Mouse (Mus musculus): ENCODE data around the gene Pla2g4a. TPM values are rescaled to one million over a fixed set of nuclear protein-coding genes. Genes with fewer than 3 reads are reported as not detected.

Gene Pla2g4a
- polyA plus RNA-seq, 1 experiment from 2014 or later = 6.1 TPM

DNA sequence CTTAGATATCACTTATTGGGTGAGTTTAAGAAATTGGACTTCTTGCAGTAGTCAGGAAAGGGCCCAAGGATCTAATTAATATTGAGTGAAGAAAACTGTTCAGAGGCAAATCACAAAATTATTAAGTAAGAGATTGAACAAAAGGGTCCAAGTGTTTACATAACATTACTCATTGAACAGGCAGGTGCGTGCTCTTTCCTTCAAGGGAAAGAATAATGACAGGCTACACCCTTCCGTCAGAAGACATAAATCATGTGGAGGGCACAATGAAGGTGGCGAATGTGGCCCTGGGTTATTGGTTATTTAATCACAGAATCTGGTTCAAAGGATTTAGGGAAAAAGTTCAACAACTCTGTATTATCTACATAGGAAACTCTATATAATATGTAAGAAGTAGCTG, 82.9 kb downstream of the Pla2g4a start:
- Histone ChIP-seq H3K9me3 (no peaks in the 10 kb centered on the region), H3K27ac (replicated peaks) (no peak overlapping the region), H3K36me3 (no peaks in the 10 kb centered on the region), H3K4me1 (no peaks in the 10 kb centered on the region), H3K27me3 (replicated peaks) (no peaks in the 10 kb centered on the region), H3K4me2 (no peak overlapping the region), H3K9ac (no peak overlapping the region), H3K4me3 (no peak overlapping the region)
- no peak for ATAC-seq (ENCODE audit: extremely low read depth, insufficient number of reproducible peaks, low FRiP score, low TSS enrichment)
- WGBS = 89% methylated on average over 3 of the region's 3 CpGs

DNA sequence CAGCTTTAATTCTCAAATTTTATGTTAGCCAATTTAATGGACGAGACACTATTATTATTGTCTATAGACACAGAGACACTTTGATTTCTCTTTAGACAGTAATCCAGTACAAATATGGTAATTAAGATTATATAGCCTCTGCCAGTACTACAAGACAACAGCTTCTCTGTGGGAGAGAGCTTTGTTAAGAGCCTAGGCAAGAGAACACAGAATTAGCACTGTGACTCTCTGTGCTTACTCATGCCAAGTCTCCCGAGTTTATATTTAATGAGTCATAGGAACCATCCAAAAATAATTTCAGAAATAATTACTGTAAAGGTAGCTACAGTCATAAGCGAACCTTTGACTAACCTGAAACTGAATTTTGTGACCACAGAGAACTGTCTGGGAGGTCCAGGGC, 84.6 kb downstream of the Pla2g4a start:
- Histone ChIP-seq H3K4me3 (no peak overlapping the region), H3K4me2 (no peak overlapping the region), H3K27ac (replicated peaks) (no peak overlapping the region), H3K27me3 (replicated peaks) (no peaks in the 10 kb centered on the region), H3K9ac (no peak overlapping the region), H3K4me1 (no peaks in the 10 kb centered on the region), H3K36me3 (no peaks in the 10 kb centered on the region), H3K9me3 (no peaks in the 10 kb centered on the region)
- ATAC-seq (ENCODE audit: extremely low read depth, insufficient number of reproducible peaks, low FRiP score, low TSS enrichment) = no peak
- 66% methylated on average over 3 of the region's 3 CpGs for WGBS

DNA sequence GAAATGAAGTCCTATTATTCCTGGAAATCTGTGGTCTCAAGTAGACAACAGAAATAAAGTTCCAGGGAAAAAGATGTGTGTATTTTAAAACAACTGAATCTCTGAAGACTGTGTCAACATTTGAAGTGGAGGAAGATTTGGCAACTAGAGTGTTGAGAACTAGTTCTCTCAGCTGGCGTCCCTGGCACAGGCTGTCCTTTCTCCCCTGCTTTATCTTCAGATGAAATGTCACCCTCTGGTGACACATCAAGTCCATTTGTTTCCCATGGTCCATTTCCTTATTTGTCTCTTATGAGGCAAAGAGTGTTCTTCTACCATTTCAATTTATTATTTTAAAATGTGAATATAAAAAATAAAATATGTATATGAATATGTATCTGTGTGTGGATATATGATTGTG, 89.5 kb downstream of the Pla2g4a start:
- WGBS = 43% methylated on average over 1 of the region's 1 CpGs
- Histone ChIP-seq H3K27ac (replicated peaks) (no peak overlapping the region), H3K36me3 (no peaks in the 10 kb centered on the region), H3K4me2 (no peak overlapping the region), H3K27me3 (replicated peaks) (no peaks in the 10 kb centered on the region), H3K9me3 (no peaks in the 10 kb centered on the region), H3K9ac (no peak overlapping the region), H3K4me1 (0 out of 2 replicates have a peak, but pooled peaks cover 2% of the 10 kb centered on the region), H3K4me3 (no peak overlapping the region)
- ATAC-seq (ENCODE audit: extremely low read depth, insufficient number of reproducible peaks, low FRiP score, low TSS enrichment) = no peak

DNA sequence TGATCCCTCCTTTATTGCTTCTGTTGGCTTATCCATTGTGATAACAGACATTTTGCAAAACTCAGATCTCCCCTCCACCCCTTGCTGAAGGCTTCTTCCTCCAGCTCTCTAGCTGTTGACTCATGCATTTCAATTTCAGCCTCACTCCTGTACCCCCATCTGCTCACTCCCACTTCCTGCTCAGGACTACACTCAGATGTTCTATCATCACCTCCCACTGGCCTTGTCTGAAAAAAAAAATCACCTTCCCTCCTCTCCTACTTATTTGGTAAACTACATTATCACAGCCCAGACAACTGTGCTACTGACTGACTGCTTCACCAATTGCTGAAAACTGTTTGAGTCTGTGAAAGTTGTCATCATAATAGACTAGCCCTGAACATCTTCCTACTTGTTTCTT, 93.8 kb downstream of the Pla2g4a start:
- no peak overlapping the region for H3K9ac ChIP-seq
- H3K4me1 ChIP-seq = peaks cover 6% of the 10 kb centered on the region; the same call in 1 of the 2 replicates
- no peak overlapping the region for H3K4me3 ChIP-seq
- no peak overlapping the region for H3K4me2 ChIP-seq
- no peak for ATAC-seq (ENCODE audit: extremely low read depth, insufficient number of reproducible peaks, low FRiP score, low TSS enrichment)
- no peak overlapping the region for H3K27ac ChIP-seq (replicated peaks)
- no peaks in the 10 kb centered on the region for H3K27me3 ChIP-seq (replicated peaks)
- no peaks in the 10 kb centered on the region for H3K9me3 ChIP-seq
- H3K36me3 ChIP-seq = no peaks in the 10 kb centered on the region

DNA sequence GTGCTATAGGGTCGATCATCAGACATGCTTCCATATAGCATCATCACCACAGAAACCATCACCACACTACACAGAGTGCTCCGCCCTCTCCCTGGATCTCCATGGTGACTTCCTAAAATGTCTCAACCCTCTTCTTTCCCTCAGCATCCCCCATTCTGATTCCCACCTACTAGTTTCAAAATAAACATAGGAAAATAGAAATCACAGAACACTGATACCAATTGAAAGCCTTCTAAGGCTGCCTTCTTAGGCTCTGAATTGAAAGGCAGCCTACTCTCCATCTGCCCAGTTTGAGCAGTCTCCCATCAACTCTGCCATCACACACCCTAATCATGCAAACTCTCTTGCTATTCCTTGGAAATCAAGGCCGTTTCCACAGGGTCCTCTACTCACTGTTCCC, 94.9 kb downstream of the Pla2g4a start:
- Histone ChIP-seq H3K4me1 (peaks cover 6% of the 10 kb centered on the region; the same call in 1 of the 2 replicates), H3K4me3 (no peak overlapping the region), H3K9ac (no peak overlapping the region), H3K9me3 (no peaks in the 10 kb centered on the region), H3K27ac (replicated peaks) (no peak overlapping the region), H3K36me3 (no peaks in the 10 kb centered on the region), H3K4me2 (no peak overlapping the region), H3K27me3 (replicated peaks) (no peaks in the 10 kb centered on the region)
- 81% methylated on average over 3 of the region's 3 CpGs for WGBS
- ATAC-seq (ENCODE audit: extremely low read depth, insufficient number of reproducible peaks, low FRiP score, low TSS enrichment) = no peak

DNA sequence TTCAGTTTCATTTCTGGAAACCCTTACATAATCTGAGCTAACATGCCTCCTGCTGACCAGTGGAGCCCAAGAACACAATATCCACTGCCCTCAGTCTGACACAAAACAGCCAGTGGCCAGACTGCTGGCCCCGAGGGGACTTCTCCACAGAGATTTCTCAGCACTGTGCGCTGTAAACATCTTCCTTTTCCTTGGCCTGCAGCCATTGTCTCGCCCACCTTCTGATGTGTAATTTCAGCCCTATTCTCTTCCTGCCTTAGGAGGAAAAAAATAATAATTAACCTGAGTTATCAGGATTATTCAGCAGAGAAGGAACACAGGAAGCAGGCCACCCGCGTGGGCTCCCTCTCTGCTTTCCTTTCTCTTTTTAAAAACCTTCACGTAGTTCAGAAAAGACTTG, 98.3 kb downstream of the Pla2g4a start:
- H3K4me2 ChIP-seq = peak overlapping the region; percentile 11; the same call in 1 of the 2 replicates
- no peaks in the 10 kb centered on the region for H3K9me3 ChIP-seq
- no peak for ATAC-seq (ENCODE audit: extremely low read depth, insufficient number of reproducible peaks, low FRiP score, low TSS enrichment)
- WGBS = 50% methylated on average over 6 of the region's 6 CpGs
- no peak overlapping the region for H3K4me3 ChIP-seq
- H3K27ac ChIP-seq (replicated peaks) = no peak overlapping the region
- H3K27me3 ChIP-seq (replicated peaks) = no peaks in the 10 kb centered on the region
- H3K9ac ChIP-seq = no peak overlapping the region
- H3K4me1 ChIP-seq = peaks cover 6% of the 10 kb centered on the region; the same call in 1 of the 2 replicates
- H3K36me3 ChIP-seq = no peaks in the 10 kb centered on the region

DNA sequence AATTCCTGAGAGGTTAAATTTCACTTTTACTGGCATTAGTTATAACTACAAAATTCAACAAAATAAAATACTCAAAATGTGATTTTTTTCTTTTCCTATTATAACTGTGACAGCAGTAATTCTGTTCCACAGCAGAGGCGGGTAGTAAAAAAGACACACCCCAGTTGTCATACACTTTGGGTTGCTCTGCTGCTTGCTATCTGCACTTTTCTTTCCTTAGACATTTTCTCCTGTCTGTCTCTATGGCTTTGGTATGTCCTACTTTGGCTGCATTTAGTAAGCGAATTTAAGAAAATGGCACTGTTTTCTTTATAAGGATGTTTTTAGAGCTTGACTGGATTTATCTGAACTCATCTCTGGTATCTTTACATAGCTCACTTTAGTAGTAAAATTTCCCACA, 98.9 kb downstream of the Pla2g4a start:
- no peaks in the 10 kb centered on the region for H3K9me3 ChIP-seq
- H3K4me2 ChIP-seq = no peak overlapping the region
- no peak overlapping the region for H3K9ac ChIP-seq
- no peak for ATAC-seq (ENCODE audit: extremely low read depth, insufficient number of reproducible peaks, low FRiP score, low TSS enrichment)
- no peak overlapping the region for H3K27ac ChIP-seq (replicated peaks)
- no peaks in the 10 kb centered on the region for H3K27me3 ChIP-seq (replicated peaks)
- H3K4me1 ChIP-seq = peaks cover 6% of the 10 kb centered on the region; the same call in 1 of the 2 replicates
- H3K36me3 ChIP-seq = no peaks in the 10 kb centered on the region
- 62% methylated on average over 2 of the region's 2 CpGs for WGBS
- no peak overlapping the region for H3K4me3 ChIP-seq

DNA sequence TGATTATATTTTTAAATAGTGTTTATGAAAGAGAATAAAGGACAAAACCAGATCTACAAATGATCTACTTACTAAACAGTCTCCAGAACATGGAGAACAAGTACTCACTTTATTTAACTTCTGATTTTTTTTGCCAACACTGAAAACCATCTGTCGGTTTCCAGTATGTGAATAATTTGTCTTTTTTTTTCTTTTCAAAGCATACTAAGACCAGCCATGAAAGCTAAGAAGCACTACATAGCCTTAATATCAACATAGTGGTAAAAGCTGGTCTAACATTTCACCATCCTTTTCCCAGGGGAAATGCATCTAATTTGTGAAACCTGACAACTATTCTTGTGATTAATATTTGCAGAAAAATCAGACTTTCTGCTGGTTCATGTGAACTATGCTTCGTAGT, 99.5 kb downstream of the Pla2g4a start:
- Histone ChIP-seq H3K36me3 (no peaks in the 10 kb centered on the region), H3K4me2 (no peak overlapping the region), H3K27me3 (replicated peaks) (no peaks in the 10 kb centered on the region), H3K9me3 (no peaks in the 10 kb centered on the region), H3K27ac (replicated peaks) (no peak overlapping the region), H3K9ac (no peak overlapping the region), H3K4me1 (peaks cover 4% of the 10 kb centered on the region; the same call in 1 of the 2 replicates), H3K4me3 (no peak overlapping the region)
- ATAC-seq (ENCODE audit: extremely low read depth, insufficient number of reproducible peaks, low FRiP score, low TSS enrichment) = no peak
- 78% methylated on average over 2 of the region's 2 CpGs for WGBS

DNA sequence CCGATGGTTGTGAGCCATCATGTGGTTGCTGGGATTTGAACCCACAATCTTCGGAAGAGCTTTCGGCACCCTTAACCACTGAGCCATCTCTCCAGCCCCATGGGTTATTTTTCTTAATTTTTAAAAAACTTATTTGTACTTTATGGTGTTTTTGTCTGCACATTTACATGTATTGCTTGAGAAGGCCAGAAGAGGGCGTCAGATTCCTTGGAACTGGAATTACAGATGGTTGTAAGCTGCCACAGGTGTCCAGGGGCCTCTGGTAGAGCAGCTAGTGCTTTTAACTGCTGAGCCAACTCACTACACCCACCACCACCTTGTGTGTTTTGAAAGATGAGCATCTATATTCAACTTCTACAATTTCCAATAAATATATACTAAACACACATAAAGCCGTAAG, 102.4 kb downstream of the Pla2g4a start:
- 63% methylated on average over 5 of the region's 5 CpGs for WGBS
- H3K36me3 ChIP-seq = no peaks in the 10 kb centered on the region
- ATAC-seq (ENCODE audit: extremely low read depth, insufficient number of reproducible peaks, low FRiP score, low TSS enrichment) = no peak
- no peak overlapping the region for H3K27ac ChIP-seq (replicated peaks)
- no peak overlapping the region for H3K4me3 ChIP-seq
- peaks cover 4% of the 10 kb centered on the region; the same call in 1 of the 2 replicates for H3K4me1 ChIP-seq
- H3K9me3 ChIP-seq = no peaks in the 10 kb centered on the region
- no peaks in the 10 kb centered on the region for H3K27me3 ChIP-seq (replicated peaks)
- no peak overlapping the region for H3K4me2 ChIP-seq
- H3K9ac ChIP-seq = no peak overlapping the region

DNA sequence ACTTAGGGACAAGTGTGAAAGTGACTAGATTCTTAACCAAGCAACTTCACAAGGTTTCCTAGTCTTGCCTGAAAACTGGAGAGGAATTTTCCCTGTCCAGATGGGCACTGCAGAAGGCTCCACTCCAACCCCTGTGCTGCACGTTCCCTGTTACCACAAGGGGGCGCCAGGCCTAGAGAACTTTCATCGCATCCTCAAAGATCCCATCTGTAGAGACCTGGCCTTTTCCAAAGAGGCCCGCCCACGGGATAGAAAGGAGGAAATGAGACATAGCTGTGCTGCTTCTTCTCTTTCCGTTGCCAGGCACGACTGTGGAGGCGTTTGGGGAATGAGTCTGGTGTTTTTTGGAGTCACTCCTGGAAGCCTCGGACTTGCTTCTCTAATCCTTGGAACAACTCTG, 104.4 kb downstream of the Pla2g4a start:
- no peak overlapping the region for H3K4me2 ChIP-seq
- H3K4me1 ChIP-seq = no peaks in the 10 kb centered on the region
- no peaks in the 10 kb centered on the region for H3K9me3 ChIP-seq
- no peak for ATAC-seq (ENCODE audit: extremely low read depth, insufficient number of reproducible peaks, low FRiP score, low TSS enrichment)
- no peaks in the 10 kb centered on the region for H3K27me3 ChIP-seq (replicated peaks)
- WGBS = 22% methylated on average over 9 of the region's 9 CpGs
- no peak overlapping the region for H3K27ac ChIP-seq (replicated peaks)
- no peaks in the 10 kb centered on the region for H3K36me3 ChIP-seq
- H3K9ac ChIP-seq = no peak overlapping the region
- H3K4me3 ChIP-seq = no peak overlapping the region

DNA sequence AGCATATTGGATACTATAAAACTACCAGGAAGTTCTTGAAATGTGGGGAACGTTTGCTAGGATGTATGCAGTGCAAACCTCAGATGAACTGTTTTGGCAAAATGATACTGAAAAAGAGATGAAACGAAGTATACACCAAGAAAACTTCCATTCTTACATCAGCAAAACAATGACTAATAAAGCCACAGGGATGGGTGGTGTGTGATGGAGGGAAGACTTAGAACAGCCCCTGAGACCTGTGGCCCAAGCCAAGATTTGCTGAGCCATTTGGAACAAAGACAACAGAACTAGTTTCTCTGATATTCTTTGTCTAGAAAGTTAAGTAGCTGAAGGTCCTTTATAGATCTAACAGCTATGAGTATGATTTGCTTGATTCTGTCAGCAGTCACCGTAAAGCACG, 105.5 kb downstream of the Pla2g4a start:
- H3K36me3 ChIP-seq = no peaks in the 10 kb centered on the region

DNA sequence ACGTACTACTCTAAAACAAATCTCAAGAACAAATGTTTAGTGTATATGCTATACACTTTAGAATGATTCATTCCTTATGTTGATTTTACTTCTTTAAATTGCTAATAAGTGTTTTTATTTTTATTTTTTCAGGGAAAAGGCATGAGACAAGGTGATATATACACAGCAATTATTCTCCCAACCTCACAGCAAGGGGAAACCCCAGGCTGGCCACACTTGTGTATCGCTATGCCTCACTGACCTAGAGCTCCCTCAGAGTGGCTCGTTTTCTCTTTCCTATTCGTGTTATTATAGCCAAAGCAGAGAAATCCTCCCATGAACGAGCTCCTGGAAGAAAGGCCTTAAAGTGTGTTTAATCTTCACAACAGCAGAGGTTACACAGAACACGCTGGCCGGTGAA, 106.2 kb downstream of the Pla2g4a start:
- no peak overlapping the region for H3K4me3 ChIP-seq
- no peak overlapping the region for H3K27ac ChIP-seq (replicated peaks)
- no peak overlapping the region for H3K4me2 ChIP-seq
- no peaks in the 10 kb centered on the region for H3K27me3 ChIP-seq (replicated peaks)
- H3K36me3 ChIP-seq = no peaks in the 10 kb centered on the region
- no peaks in the 10 kb centered on the region for H3K4me1 ChIP-seq
- no peak overlapping the region for H3K9ac ChIP-seq
- ATAC-seq (ENCODE audit: extremely low read depth, insufficient number of reproducible peaks, low FRiP score, low TSS enrichment) = no peak
- no peaks in the 10 kb centered on the region for H3K9me3 ChIP-seq
- WGBS = 75% methylated on average over 7 of the region's 7 CpGs

More for the DNA sequence above, 105.5 kb downstream of the Pla2g4a start:
- Histone ChIP-seq H3K27me3 (replicated peaks) (no peaks in the 10 kb centered on the region), H3K9me3 (no peaks in the 10 kb centered on the region), H3K27ac (replicated peaks) (no peak overlapping the region), H3K4me1 (no peaks in the 10 kb centered on the region), H3K9ac (no peak overlapping the region), H3K4me2 (no peak overlapping the region), H3K4me3 (no peak overlapping the region)
- no peak for ATAC-seq (ENCODE audit: extremely low read depth, insufficient number of reproducible peaks, low FRiP score, low TSS enrichment)
- WGBS = 72% methylated on average over 4 of the region's 4 CpGs
